Mouse (Mus musculus) megakaryocyte, embryonic 14.5 days (primary cell): ENCODE data around the gene Slc5a11. TPM values are rescaled to one million over a fixed set of nuclear protein-coding genes. Genes with fewer than 3 reads are reported as not detected.
A peak's percentile ranks its signal among the peaks of the same experiment; 100 is the strongest.

Experiments
- H3K27me3 ChIP-seq: replicated peaks from 2 replicates; pipeline ENCODE3; 2012; ENCODE audit warnings: inconsistent platforms
- H3K36me3 ChIP-seq: replicated peaks from 2 replicates; pipeline ENCODE3; 2012; ENCODE audit warnings: low read length, inconsistent platforms, mixed read lengths
- H3K4me1 ChIP-seq: 2 replicates; pipeline ENCODE4 v1.6.1; 2012; ENCODE audit warnings: inconsistent platforms
- H3K4me3 ChIP-seq: replicated peaks from 2 replicates; pipeline ENCODE3; 2012; ENCODE audit warnings: moderate library complexity, mild to moderate bottlenecking, inconsistent platforms
- H3K9me3 ChIP-seq: 2 replicates; pipeline ENCODE4 v1.6.1; 2012; ENCODE audit warnings: inconsistent platforms
- FLI1 ChIP-seq: IDR thresholded peaks from 2 replicates; pipeline ENCODE4 v1.6.1; 2012; ENCODE audit warnings: low read length, inconsistent platforms, mixed read lengths
- GATA1 ChIP-seq: IDR thresholded peaks from 3 replicates; pipeline ENCODE4 v1.6.1; 2012; ENCODE audit warnings: mixed read lengths, low read length, inconsistent platforms, borderline replicate concordance
- polyA plus RNA-seq: library from polyadenylated mRNA; stranded (reverse); fragments of >175 nt; gene quantifications from 2 replicates; pipeline ENCODE4 v1.2.3, GENCODE M21; 2012; ENCODE audit warnings: low replicate concordance; ENCODE audit not compliant: insufficient read depth

The Slc5a11 gene
- polyA plus RNA-seq, 1 experiment, result not detected

- Histone ChIP-seq H3K4me1 (peaks cover 10% of the 10 kb centered on the region), H3K27me3 (no peaks in the 10 kb centered on the region), H3K4me3 (no peak overlapping the region), H3K9me3 (no peaks in the 10 kb centered on the region), H3K36me3 (no peaks in the 10 kb centered on the region)
- no peak for TF ChIP-seq GATA1
- TF ChIP-seq FLI1, result no peak
Measured at GRCm38 (mm10) chr7:123235449-123235848, 20.9 kb downstream of the Slc5a11 start.

GRCm38 (mm10) chr7:123238621-123239020, 24.0 kb downstream of the Slc5a11 start:
- no peaks in the 10 kb centered on the region for H3K36me3 ChIP-seq
- no peak overlapping the region for H3K4me3 ChIP-seq
- peaks cover 14% of the 10 kb centered on the region for H3K4me1 ChIP-seq
- no peaks in the 10 kb centered on the region for H3K9me3 ChIP-seq
- no peaks in the 10 kb centered on the region for H3K27me3 ChIP-seq
- TF ChIP-seq FLI1 (no peak), GATA1 (no peak)

GRCm38 (mm10) chr7:123240064-123240463, 25.5 kb downstream of the Slc5a11 start:
- TF ChIP-seq GATA1 (no peak), FLI1 (no peak)
- Histone ChIP-seq H3K36me3 (no peaks in the 10 kb centered on the region), H3K4me3 (peak overlapping the region; percentile 67), H3K4me1 (peaks cover 14% of the 10 kb centered on the region), H3K27me3 (no peaks in the 10 kb centered on the region), H3K9me3 (no peaks in the 10 kb centered on the region)

GRCm38 (mm10) chr7:123242241-123242640, 27.7 kb downstream of the Slc5a11 start:
- H3K9me3 ChIP-seq, result no peaks in the 10 kb centered on the region
- H3K4me3 ChIP-seq, result no peak overlapping the region
- peaks cover 19% of the 10 kb centered on the region for H3K4me1 ChIP-seq
- no peak for TF ChIP-seq GATA1
- no peak for TF ChIP-seq FLI1
- H3K36me3 ChIP-seq, result no peaks in the 10 kb centered on the region
- H3K27me3 ChIP-seq, result no peaks in the 10 kb centered on the region

GRCm38 (mm10) chr7:123244833-123245232, 30.3 kb downstream of the Slc5a11 start:
- Histone ChIP-seq H3K27me3 (peaks cover 2% of the 10 kb centered on the region), H3K36me3 (no peaks in the 10 kb centered on the region), H3K4me3 (no peak overlapping the region), H3K4me1 (peaks cover 26% of the 10 kb centered on the region), H3K9me3 (no peaks in the 10 kb centered on the region)
- no peak for TF ChIP-seq GATA1
- TF ChIP-seq FLI1, result no peak

GRCm38 (mm10) chr7:123246504-123247084, 32.0 kb downstream of the Slc5a11 start:
- Histone ChIP-seq H3K4me3 (peak overlapping the region; percentile 64), H3K36me3 (no peaks in the 10 kb centered on the region), H3K4me1 (peaks cover 16% of the 10 kb centered on the region), H3K27me3 (peaks cover 2% of the 10 kb centered on the region), H3K9me3 (no peaks in the 10 kb centered on the region)
- TF ChIP-seq FLI1 (no peak), GATA1 (no peak)

GRCm38 (mm10) chr7:123248166-123248565, 33.6 kb downstream of the Slc5a11 start:
- peaks cover 2% of the 10 kb centered on the region for H3K27me3 ChIP-seq
- TF ChIP-seq FLI1 (no peak), GATA1 (no peak)
- H3K4me1 ChIP-seq, result peaks cover 16% of the 10 kb centered on the region
- H3K36me3 ChIP-seq, result no peaks in the 10 kb centered on the region
- H3K4me3 ChIP-seq, result no peak overlapping the region
- no peaks in the 10 kb centered on the region for H3K9me3 ChIP-seq

GRCm38 (mm10) chr7:123251343-123251742, 36.8 kb downstream of the Slc5a11 start:
- no peak overlapping the region for H3K4me3 ChIP-seq
- peaks cover 2% of the 10 kb centered on the region for H3K27me3 ChIP-seq
- TF ChIP-seq GATA1 (no peak), FLI1 (no peak)
- H3K9me3 ChIP-seq, result no peaks in the 10 kb centered on the region
- no peaks in the 10 kb centered on the region for H3K36me3 ChIP-seq
- peaks cover 16% of the 10 kb centered on the region for H3K4me1 ChIP-seq

GRCm38 (mm10) chr7:123253396-123253795, 38.8 kb downstream of the Slc5a11 start:
- Histone ChIP-seq H3K36me3 (no peaks in the 10 kb centered on the region), H3K4me1 (peaks cover under 1% of the 10 kb centered on the region; the same call in 1 of the 2 replicates), H3K27me3 (peaks cover 7% of the 10 kb centered on the region), H3K4me3 (no peak overlapping the region), H3K9me3 (no peaks in the 10 kb centered on the region)
- no peak for TF ChIP-seq FLI1
- no peak for TF ChIP-seq GATA1

- H3K9me3 ChIP-seq, result no peaks in the 10 kb centered on the region
- peaks cover 5% of the 10 kb centered on the region for H3K27me3 ChIP-seq
Measured at GRCm38 (mm10) chr7:123254196-123254970, 39.8 kb downstream of the Slc5a11 start.

More at GRCm38 (mm10) chr7:123254196-123254970, 39.8 kb downstream of the Slc5a11 start:
- Histone ChIP-seq H3K36me3 (no peaks in the 10 kb centered on the region), H3K4me3 (no peak overlapping the region), H3K4me1 (no peaks in the 10 kb centered on the region; the same call in 1 of the 2 replicates)
- TF ChIP-seq FLI1, result no peak
- TF ChIP-seq GATA1, result no peak
